Mouse (Mus musculus): ENCODE measurements around the gene Rapsn. TPM values are rescaled to one million over a fixed set of nuclear protein-coding genes. Genes with fewer than 3 reads are reported as not detected.

The Rapsn gene
- polyA plus RNA-seq, 1 experiment: 0.42 TPM

DNA sequence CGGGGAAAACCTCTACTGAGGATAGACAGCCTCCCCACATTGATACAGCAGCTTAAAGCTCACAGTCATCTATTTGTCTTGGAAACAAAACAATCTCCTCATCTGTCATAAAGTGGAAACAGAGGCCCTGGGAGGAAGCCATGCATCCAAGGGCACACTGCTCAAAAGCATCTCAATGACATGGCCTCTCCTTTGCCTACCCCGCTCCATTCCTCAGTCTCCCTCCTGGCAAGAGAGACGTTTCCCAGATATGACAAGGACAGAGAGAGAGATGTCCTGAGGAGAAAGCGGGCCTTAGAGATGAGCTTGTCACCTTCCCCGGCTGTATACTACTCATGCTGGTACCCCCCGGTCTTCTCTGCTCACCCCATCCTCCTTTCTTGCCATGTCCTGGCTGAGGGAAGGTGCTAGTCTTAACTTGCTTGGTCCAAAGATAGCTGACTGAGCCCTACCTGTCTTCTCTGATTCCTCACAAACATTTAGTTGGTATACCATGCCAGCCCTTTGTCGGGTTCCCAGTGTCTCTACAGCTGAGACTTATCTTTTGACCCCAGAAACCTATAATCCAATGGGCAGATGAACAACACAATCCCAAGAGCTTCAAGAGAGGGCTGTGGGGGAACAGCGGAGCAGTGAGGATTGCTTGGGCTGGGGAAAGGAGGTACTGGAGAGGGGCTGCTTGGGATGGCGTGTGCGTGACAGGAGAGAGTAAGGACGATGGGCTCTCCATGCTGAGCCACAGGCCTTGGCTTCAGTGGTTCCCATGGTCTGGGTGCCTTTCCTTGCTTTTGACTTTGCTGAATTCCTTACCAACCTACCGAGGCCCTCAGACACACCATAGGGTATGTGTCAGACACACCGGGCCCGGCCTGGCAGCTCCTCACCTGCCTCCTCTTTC lies 50.3 kb downstream of the Rapsn start:
- TF ChIP-seq CTCF (IDR thresholded peaks at IDR 0.05; ENCODE audit: low read depth, low read length): no peak
- TF ChIP-seq POLR2A (IDR thresholded peaks at IDR 0.05; ENCODE audit: insufficient read depth, low read length): no peak
- no peak overlapping the region for H3K27ac ChIP-seq (ENCODE audit: insufficient read depth, low read length)
- no peaks in the 10 kb centered on the region for H3K36me3 ChIP-seq (ENCODE audit: control insufficient read depth, insufficient read depth, low read length, poor library complexity, severe bottlenecking)

DNA sequence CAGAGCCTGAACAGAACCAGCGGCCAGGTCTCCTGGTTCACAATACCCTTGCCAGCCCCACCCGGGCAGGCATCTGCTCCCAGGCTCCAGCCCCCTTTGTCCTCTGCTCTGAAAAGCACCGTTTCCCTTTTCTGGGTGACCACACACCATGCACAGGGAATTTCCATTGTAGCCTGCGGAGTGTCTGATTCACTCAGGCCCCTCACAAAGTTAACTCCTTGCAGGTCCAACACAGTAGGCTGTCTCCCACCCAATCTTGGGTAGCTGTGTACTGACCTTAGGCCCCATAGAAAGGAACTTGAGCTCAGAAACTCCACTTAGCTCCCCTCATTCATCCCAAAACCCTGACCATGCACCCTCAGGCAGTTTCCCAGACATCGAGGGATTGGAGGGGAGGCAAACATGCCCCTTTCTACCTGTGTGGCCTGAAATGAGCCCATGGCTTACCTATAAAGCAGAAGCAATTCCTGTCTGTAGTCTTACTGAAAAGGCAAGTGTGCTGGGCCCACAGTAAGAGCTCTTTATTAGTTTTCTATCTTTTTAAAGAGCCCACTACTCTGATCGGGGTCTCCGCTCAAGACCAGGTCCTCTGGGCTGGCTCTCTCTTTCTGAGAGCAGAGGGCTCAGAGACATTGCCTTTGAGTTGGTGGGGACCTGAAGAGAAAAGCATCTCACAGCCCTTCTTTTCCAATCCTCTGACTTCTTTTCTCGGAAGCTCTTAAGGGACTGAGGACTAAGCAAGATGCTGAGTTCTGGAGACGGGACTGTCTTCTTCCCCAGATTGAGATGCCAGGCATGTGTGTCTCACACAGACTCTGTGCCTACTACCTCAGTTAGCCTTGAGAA lies 51.2 kb downstream of the Rapsn start:
- TF ChIP-seq EP300 (IDR thresholded peaks at IDR 0.05; ENCODE audit: insufficient read depth, low read depth, low read length) (no peak), POLR2A (IDR thresholded peaks at IDR 0.05; ENCODE audit: insufficient read depth, low read length) (no peak), CTCF (IDR thresholded peaks at IDR 0.05; ENCODE audit: low read depth, low read length) (no peak)
- H3K27ac ChIP-seq (ENCODE audit: insufficient read depth, low read length): no peak overlapping the region

More for the DNA sequence above, 50.3 kb downstream of the Rapsn start:
- Histone ChIP-seq H3K9ac (ENCODE audit: low read depth, poor library complexity, severe bottlenecking) (no peak overlapping the region), H3K4me3 (ENCODE audit: low read depth, low read length) (no peak overlapping the region), H3K4me1 (ENCODE audit: control insufficient read depth, insufficient read depth, low read length) (no peaks in the 10 kb centered on the region), H3K9me3 (replicated peaks; ENCODE audit: control insufficient read depth, insufficient read depth, low read length, poor library complexity, severe bottlenecking) (no peaks in the 10 kb centered on the region), H3K27me3 (ENCODE audit: control insufficient read depth, insufficient read depth, low read length, poor library complexity, severe bottlenecking) (no peaks in the 10 kb centered on the region)

DNA sequence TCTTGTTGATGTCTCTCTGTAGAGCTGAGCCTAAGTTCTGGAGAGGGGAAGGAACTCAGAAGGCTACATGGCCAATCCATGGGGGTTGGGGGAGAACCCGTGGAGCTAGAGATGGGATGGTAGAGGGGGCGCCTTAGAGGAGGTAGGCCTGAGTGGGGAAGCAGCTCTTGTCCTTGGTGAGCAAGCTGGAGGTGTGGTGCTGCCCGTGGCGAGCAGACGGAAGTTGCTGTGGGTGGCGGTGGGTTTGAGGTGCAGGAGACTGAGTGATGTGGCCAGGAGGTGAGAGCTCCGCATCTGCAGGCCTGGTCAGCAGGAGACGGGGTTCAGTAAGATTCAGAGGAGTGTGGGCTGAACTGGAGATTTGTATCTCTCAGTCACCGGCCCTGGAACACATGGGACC lies 52.0 kb downstream of the Rapsn start:
- no peak for TF ChIP-seq EP300 (IDR thresholded peaks at IDR 0.05; ENCODE audit: insufficient read depth, low read depth, low read length)
- Histone ChIP-seq H3K9me3 (replicated peaks; ENCODE audit: control insufficient read depth, insufficient read depth, low read length, poor library complexity, severe bottlenecking) (no peaks in the 10 kb centered on the region), H3K27me3 (ENCODE audit: control insufficient read depth, insufficient read depth, low read length, poor library complexity, severe bottlenecking) (no peaks in the 10 kb centered on the region), H3K4me3 (ENCODE audit: low read depth, low read length) (no peak overlapping the region), H3K27ac (ENCODE audit: insufficient read depth, low read length) (no peak overlapping the region), H3K4me1 (ENCODE audit: control insufficient read depth, insufficient read depth, low read length) (no peaks in the 10 kb centered on the region), H3K36me3 (ENCODE audit: control insufficient read depth, insufficient read depth, low read length, poor library complexity, severe bottlenecking) (no peaks in the 10 kb centered on the region), H3K9ac (ENCODE audit: low read depth, poor library complexity, severe bottlenecking) (no peak overlapping the region)

More for the DNA sequence above, 51.2 kb downstream of the Rapsn start:
- Histone ChIP-seq H3K9ac (ENCODE audit: low read depth, poor library complexity, severe bottlenecking) (no peak overlapping the region), H3K36me3 (ENCODE audit: control insufficient read depth, insufficient read depth, low read length, poor library complexity, severe bottlenecking) (no peaks in the 10 kb centered on the region), H3K9me3 (replicated peaks; ENCODE audit: control insufficient read depth, insufficient read depth, low read length, poor library complexity, severe bottlenecking) (no peaks in the 10 kb centered on the region), H3K27me3 (ENCODE audit: control insufficient read depth, insufficient read depth, low read length, poor library complexity, severe bottlenecking) (no peaks in the 10 kb centered on the region), H3K4me3 (ENCODE audit: low read depth, low read length) (no peak overlapping the region), H3K4me1 (ENCODE audit: control insufficient read depth, insufficient read depth, low read length) (no peaks in the 10 kb centered on the region)

DNA sequence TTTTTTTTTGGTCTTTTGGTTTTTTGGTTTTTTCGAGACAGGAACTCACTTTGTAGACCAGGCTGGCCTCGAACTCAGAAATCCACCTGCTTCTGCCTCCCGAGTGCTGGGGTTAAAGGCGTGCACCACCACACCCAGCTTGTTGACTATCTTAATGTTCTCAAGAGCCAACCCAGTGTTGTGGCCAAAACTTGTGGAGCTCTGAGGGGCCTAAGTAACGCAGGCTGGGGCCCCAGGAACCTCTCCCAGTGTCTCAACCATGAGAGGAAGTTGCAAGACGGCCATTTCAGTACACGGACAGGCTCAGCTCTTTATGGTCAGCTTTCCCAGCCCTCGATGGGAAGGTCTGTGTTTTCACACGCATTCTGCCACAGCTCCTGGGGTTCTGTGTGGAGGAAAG lies 53.6 kb downstream of the Rapsn start:
- Histone ChIP-seq H3K9ac (ENCODE audit: low read depth, poor library complexity, severe bottlenecking) (no peak overlapping the region), H3K9me3 (replicated peaks; ENCODE audit: control insufficient read depth, insufficient read depth, low read length, poor library complexity, severe bottlenecking) (no peaks in the 10 kb centered on the region), H3K36me3 (ENCODE audit: control insufficient read depth, insufficient read depth, low read length, poor library complexity, severe bottlenecking) (no peaks in the 10 kb centered on the region), H3K4me3 (ENCODE audit: low read depth, low read length) (no peak overlapping the region), H3K4me1 (ENCODE audit: control insufficient read depth, insufficient read depth, low read length) (no peaks in the 10 kb centered on the region), H3K27me3 (ENCODE audit: control insufficient read depth, insufficient read depth, low read length, poor library complexity, severe bottlenecking) (no peaks in the 10 kb centered on the region), H3K27ac (ENCODE audit: insufficient read depth, low read length) (no peak overlapping the region)
- TF ChIP-seq POLR2A (IDR thresholded peaks at IDR 0.05; ENCODE audit: insufficient read depth, low read length) (no peak), CTCF (IDR thresholded peaks at IDR 0.05; ENCODE audit: low read depth, low read length) (no peak), EP300 (IDR thresholded peaks at IDR 0.05; ENCODE audit: insufficient read depth, low read depth, low read length) (no peak)

DNA sequence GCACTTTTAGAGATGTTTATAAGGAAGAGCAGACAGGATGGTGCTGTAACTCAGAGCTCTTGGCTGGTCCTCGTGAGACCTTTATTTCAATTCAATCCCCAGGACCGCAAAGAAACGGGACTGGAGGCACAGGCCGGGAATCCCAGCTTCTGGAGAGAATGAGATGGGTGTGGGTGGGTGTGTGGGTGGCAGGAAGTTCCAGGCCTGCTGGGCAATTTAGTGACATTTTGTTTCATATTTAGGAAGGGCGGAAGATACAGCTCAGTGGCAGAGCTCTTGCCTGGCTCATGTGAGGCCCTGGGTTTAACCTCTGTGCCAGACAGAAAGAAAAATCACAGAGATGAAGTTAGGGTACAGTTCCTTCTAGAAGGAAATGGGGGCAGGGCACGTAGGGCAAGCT lies 54.8 kb downstream of the Rapsn start:
- Histone ChIP-seq H3K36me3 (ENCODE audit: control insufficient read depth, insufficient read depth, low read length, poor library complexity, severe bottlenecking) (no peaks in the 10 kb centered on the region), H3K27ac (ENCODE audit: insufficient read depth, low read length) (no peak overlapping the region), H3K9me3 (replicated peaks; ENCODE audit: control insufficient read depth, insufficient read depth, low read length, poor library complexity, severe bottlenecking) (no peaks in the 10 kb centered on the region), H3K4me1 (ENCODE audit: control insufficient read depth, insufficient read depth, low read length) (no peaks in the 10 kb centered on the region), H3K4me3 (ENCODE audit: low read depth, low read length) (no peak overlapping the region), H3K27me3 (ENCODE audit: control insufficient read depth, insufficient read depth, low read length, poor library complexity, severe bottlenecking) (no peaks in the 10 kb centered on the region), H3K9ac (ENCODE audit: low read depth, poor library complexity, severe bottlenecking) (no peak overlapping the region)
- TF ChIP-seq EP300 (IDR thresholded peaks at IDR 0.05; ENCODE audit: insufficient read depth, low read depth, low read length) (no peak), POLR2A (IDR thresholded peaks at IDR 0.05; ENCODE audit: insufficient read depth, low read length) (no peak), CTCF (IDR thresholded peaks at IDR 0.05; ENCODE audit: low read depth, low read length) (no peak)

DNA sequence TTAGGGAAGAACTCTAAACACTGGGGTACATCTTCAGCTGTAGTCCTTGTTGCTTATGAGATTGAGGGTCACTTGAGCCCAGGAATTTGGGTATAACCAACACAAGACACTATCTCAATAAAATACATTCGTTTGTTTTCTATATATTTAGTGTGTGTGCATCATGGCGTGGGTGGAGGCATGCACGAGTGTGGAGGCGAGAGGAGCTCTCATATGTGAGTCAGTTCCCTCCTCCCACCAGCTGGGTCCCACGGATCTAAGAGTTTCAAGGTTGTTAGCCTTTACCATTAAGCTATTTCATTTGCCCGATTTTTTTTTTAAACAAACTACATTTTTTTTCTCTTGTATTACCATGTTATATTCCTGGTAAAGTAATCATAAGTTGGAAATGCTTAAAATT lies 55.4 kb downstream of the Rapsn start:
- H3K9ac ChIP-seq (ENCODE audit: low read depth, poor library complexity, severe bottlenecking): no peak overlapping the region
- no peak overlapping the region for H3K27ac ChIP-seq (ENCODE audit: insufficient read depth, low read length)
- H3K36me3 ChIP-seq (ENCODE audit: control insufficient read depth, insufficient read depth, low read length, poor library complexity, severe bottlenecking): no peaks in the 10 kb centered on the region
- no peaks in the 10 kb centered on the region for H3K27me3 ChIP-seq (ENCODE audit: control insufficient read depth, insufficient read depth, low read length, poor library complexity, severe bottlenecking)
- H3K4me3 ChIP-seq (ENCODE audit: low read depth, low read length): no peak overlapping the region
- H3K4me1 ChIP-seq (ENCODE audit: control insufficient read depth, insufficient read depth, low read length): no peaks in the 10 kb centered on the region
- no peaks in the 10 kb centered on the region for H3K9me3 ChIP-seq (replicated peaks; ENCODE audit: control insufficient read depth, insufficient read depth, low read length, poor library complexity, severe bottlenecking)
- no peak for TF ChIP-seq CTCF (IDR thresholded peaks at IDR 0.05; ENCODE audit: low read depth, low read length)
- TF ChIP-seq POLR2A (IDR thresholded peaks at IDR 0.05; ENCODE audit: insufficient read depth, low read length): no peak
- TF ChIP-seq EP300 (IDR thresholded peaks at IDR 0.05; ENCODE audit: insufficient read depth, low read depth, low read length): no peak

Other genes with a start within 250 kb of the Rapsn start
- gene Mtch2, start 188.5 kb upstream of the Rapsn start, polyA plus RNA-seq (2011; ENCODE audit: insufficient read depth, insufficient read length, low read depth, missing spikeins): 263 and 277 TPM in 2 replicates
- 0.94 and 2.1 TPM in 2 replicates for gene C1qtnf4, start 149.8 kb upstream of the Rapsn start, polyA plus RNA-seq (2011; ENCODE audit: insufficient read depth, insufficient read length, low read depth, missing spikeins)
- 20.7 and 24.0 TPM in 2 replicates for gene Kbtbd4, start 130.9 kb upstream of the Rapsn start, polyA plus RNA-seq (2011; ENCODE audit: insufficient read depth, insufficient read length, low read depth, missing spikeins)
- 86.9 and 90.1 TPM in 2 replicates for gene Ndufs3, start 130.8 kb upstream of the Rapsn start, polyA plus RNA-seq (2011; ENCODE audit: insufficient read depth, insufficient read length, low read depth, missing spikeins)
- gene Celf1, start 95.2 kb upstream of the Rapsn start, polyA plus RNA-seq (2011; ENCODE audit: insufficient read depth, insufficient read length, low read depth, missing spikeins): 182 and 183 TPM in 2 replicates
- 183 and 203 TPM in 2 replicates for gene Psmc3, start 18.4 kb downstream of the Rapsn start, polyA plus RNA-seq (2011; ENCODE audit: insufficient read depth, insufficient read length, low read depth, missing spikeins)
- gene Slc39a13, start 34.8 kb downstream of the Rapsn start, polyA plus RNA-seq (2011; ENCODE audit: insufficient read depth, insufficient read length, low read depth, missing spikeins): 9.2 and 14.1 TPM in 2 replicates
- not detected in 2 replicates for gene Spi1, start 46.8 kb downstream of the Rapsn start, polyA plus RNA-seq (2011; ENCODE audit: insufficient read depth, insufficient read length, low read depth, missing spikeins)
- gene Mybpc3, start 82.5 kb downstream of the Rapsn start, polyA plus RNA-seq (2011; ENCODE audit: insufficient read depth, insufficient read length, low read depth, missing spikeins): not detected in 2 replicates
- 3.7 and 7.3 TPM in 2 replicates for gene Madd, start 148.2 kb downstream of the Rapsn start, polyA plus RNA-seq (2011; ENCODE audit: insufficient read depth, insufficient read length, low read depth, missing spikeins)
- not detected in 2 replicates for gene Nr1h3, start 167.2 kb downstream of the Rapsn start, polyA plus RNA-seq (2011; ENCODE audit: insufficient read depth, insufficient read length, low read depth, missing spikeins)
- 14.5 and 27.0 TPM in 2 replicates for gene Acp2, start 167.3 kb downstream of the Rapsn start, polyA plus RNA-seq (2011; ENCODE audit: insufficient read depth, insufficient read length, low read depth, missing spikeins)
- gene Ddb2, start 201.4 kb downstream of the Rapsn start, polyA plus RNA-seq (2011; ENCODE audit: insufficient read depth, insufficient read length, low read depth, missing spikeins): 19.3 and 22.3 TPM in 2 replicates
- 18.0 and 19.9 TPM in 2 replicates for gene Pacsin3, start 220.3 kb downstream of the Rapsn start, polyA plus RNA-seq (2011; ENCODE audit: insufficient read depth, insufficient read length, low read depth, missing spikeins)
- gene Arfgap2, start 229.4 kb downstream of the Rapsn start, polyA plus RNA-seq (2011; ENCODE audit: insufficient read depth, insufficient read length, low read depth, missing spikeins): 35.3 and 40.9 TPM in 2 replicates